Comparison of ENCODE assay signal across 9 mouse cellular contexts in genomic region chr4:136249332-136249647, GRCm38 (mm10). TPM values are rescaled to one million over a fixed set of nuclear protein-coding genes. Genes with fewer than 3 reads are reported as not detected.
DNase-seq lines count a peak whose midpoint lies in the region; ATAC-seq and TF ChIP-seq lines count a peak whose summit lies in the region.
"Had no signal": no experiment of that assay in that cellular context is flagged by ENCODE, and none has a peak within 500 bp of the region (broad histone marks: within the 10 kb centered on the region; RNA-seq: fewer than 3 reads in every experiment).

No protein-coding gene starts in this region.

- no peaks in the 10 kb centered on the region for H3K36me3 ChIP-seq in kidney, embryonic 14.5 days (ENCODE audit: control insufficient read depth, insufficient read depth, low read length)
- no peaks in the 10 kb centered on the region for H3K36me3 ChIP-seq in intestine, embryonic 15.5 days
- H3K36me3 ChIP-seq in midbrain, postnatal 0 days (ENCODE audit: insufficient read depth, low read length): no peaks in the 10 kb centered on the region
- H3K36me3 ChIP-seq: G1E had no signal

- H3K27ac ChIP-seq in kidney, embryonic 14.5 days (ENCODE audit: low read depth, low read length): no peak overlapping the region
- H3K27ac ChIP-seq in embryonic fibroblast, embryonic 13.5 days (ENCODE audit: insufficient read depth, low read length): 0 out of 2 replicates have a peak overlapping the region, but pooled peaks have one; percentile 3
- peak overlapping the region; percentile 42; the same call in 1 of the 2 replicates for H3K27ac ChIP-seq in intestine, embryonic 15.5 days
- H3K27ac ChIP-seq in midbrain, postnatal 0 days (ENCODE audit: low read depth, low read length): no peak overlapping the region

- H3K4me2 ChIP-seq in kidney, embryonic 14.5 days (replicated peaks; ENCODE audit: low read depth, low read length): no peak overlapping the region
- peak overlapping the region; percentile 99 for H3K4me2 ChIP-seq in intestine, embryonic 15.5 days (replicated peaks)
- peak overlapping the region; percentile 51; the same call in 1 of the 2 replicates for H3K4me2 ChIP-seq in midbrain, postnatal 0 days (ENCODE audit: low read depth, low read length, poor library complexity, severe bottlenecking)

- peaks cover 53% of the 10 kb centered on the region for H3K27me3 ChIP-seq in kidney, embryonic 14.5 days (ENCODE audit: control insufficient read depth, insufficient read depth, low read length)
- H3K27me3 ChIP-seq in intestine, embryonic 15.5 days (replicated peaks): peaks cover 12% of the 10 kb centered on the region
- peaks cover 40% of the 10 kb centered on the region for H3K27me3 ChIP-seq in midbrain, postnatal 0 days (ENCODE audit: insufficient read depth, low read length)

- H3K4me3 ChIP-seq in kidney, embryonic 14.5 days (ENCODE audit: low read length): peak overlapping the region; percentile 58; the same call in 1 of the 2 replicates
- no peak overlapping the region for H3K4me3 ChIP-seq in embryonic fibroblast, embryonic 13.5 days (ENCODE audit: insufficient read depth, low read length)
- H3K4me3 ChIP-seq in intestine, embryonic 15.5 days (replicated peaks): peak overlapping the region; percentile 54
- no peak overlapping the region for H3K4me3 ChIP-seq in midbrain, postnatal 0 days (ENCODE audit: low read depth, low read length)

- H3K4me1 ChIP-seq in kidney, embryonic 14.5 days (ENCODE audit: control insufficient read depth, insufficient read depth, low read length): peaks cover 29% of the 10 kb centered on the region
- 0 out of 2 replicates have a peak, but pooled peaks cover 4% of the 10 kb centered on the region for H3K4me1 ChIP-seq in embryonic fibroblast, embryonic 13.5 days (ENCODE audit: control insufficient read depth, insufficient read depth, low read length)
- H3K4me1 ChIP-seq in intestine, embryonic 15.5 days (replicated peaks): peaks cover 44% of the 10 kb centered on the region
- peaks cover 10% of the 10 kb centered on the region; the same call in 1 of the 2 replicates for H3K4me1 ChIP-seq in midbrain, postnatal 0 days (ENCODE audit: insufficient read depth, low read length)

- no peak for ATAC-seq in kidney, embryonic 14.5 days (ENCODE audit: low FRiP score, low TSS enrichment)
- ATAC-seq in intestine, embryonic 15.5 days: no peak
- ATAC-seq in midbrain, postnatal 0 days (ENCODE audit: low FRiP score): no peak
- ATAC-seq in megakaryocyte-erythroid progenitor cell, adult 5-6 weeks (replicated peaks; ENCODE audit: low FRiP score, low TSS enrichment, poor library complexity, severe bottlenecking): no peak

- H3K9me3 ChIP-seq in kidney, embryonic 14.5 days (ENCODE audit: control insufficient read depth, low read length): no peaks in the 10 kb centered on the region
- no peaks in the 10 kb centered on the region for H3K9me3 ChIP-seq in intestine, embryonic 15.5 days
- H3K9me3 ChIP-seq in midbrain, postnatal 0 days (ENCODE audit: low read length): no peaks in the 10 kb centered on the region
- H3K9me3 ChIP-seq: G1E had no signal

- no peak for DNase-seq in kidney, postnatal 25 days
- DNase-seq in midbrain, postnatal 0 days (ENCODE audit: low spot score): no peak
- no peak for DNase-seq in layer of hippocampus, adult 9-10 months (ENCODE audit: low spot score)
- DNase-seq in urinary bladder, adult 2 months (ENCODE audit: low spot score): no peak

- H3K9ac ChIP-seq in kidney, embryonic 14.5 days (ENCODE audit: low read depth, low read length): no peak overlapping the region
- no peak overlapping the region for H3K9ac ChIP-seq in intestine, embryonic 15.5 days
- H3K9ac ChIP-seq in midbrain, postnatal 0 days (replicated peaks; ENCODE audit: low read length, poor library complexity, severe bottlenecking): no peak overlapping the region

- 4% methylated on average over 11 of the region's 11 CpGs for WGBS in kidney, embryonic 14.5 days
- WGBS in intestine, embryonic 15.5 days: 25% methylated on average over 11 of the region's 11 CpGs
- 6% methylated on average over 11 of the region's 11 CpGs for WGBS in midbrain, postnatal 0 days

- TF ChIP-seq POLR2A in embryonic fibroblast, embryonic 13.5 days (IDR thresholded peaks at IDR 0.05; ENCODE audit: low read depth, low read length): no peak

- no peak for TF ChIP-seq CTCF in embryonic fibroblast, embryonic 13.5 days (IDR thresholded peaks at IDR 0.05; ENCODE audit: borderline replicate concordance, insufficient read depth, low read length)
- no peak for TF ChIP-seq CTCF in midbrain, postnatal 0 days (IDR thresholded peaks at IDR 0.05)

RNA-seq across cellular contexts. Expression of gene Tcea3, which starts 1.8 kb away (rescaled TPM):
- 5.4 and 6.3 TPM in 2 replicates for polyA plus RNA-seq in kidney, embryonic 14.5 days (2014; fragmentation: Nextera tagmentation; extraction: Ambion mirVana)
- polyA plus RNA-seq in embryonic fibroblast, embryonic 13.5 days (2011; ENCODE audit: insufficient read length, low read depth, missing spikeins): 13.1 and 15.6 TPM in 2 replicates
- polyA plus RNA-seq in intestine, embryonic 15.5 days (2015; fragmentation: Nextera tagmentation; extraction: Ambion mirVana): 18.3 and 19.0 TPM in 2 replicates
- 0.66 and 1.1 TPM in 2 replicates for total RNA-seq in midbrain, postnatal 0 days (2014; rRNA removed)
- polyA plus RNA-seq in midbrain, postnatal 0 days (2015; fragmentation: Nextera tagmentation; extraction: Ambion mirVana): 2.7 and 3.1 TPM in 2 replicates
- polyA plus RNA-seq in urinary bladder, adult 2 months (2012; rRNA removed): 42.6 and 65.1 TPM in 2 replicates
- total RNA-seq in megakaryocyte-erythroid progenitor cell, adult 5-6 weeks (2014; fragmentation: Nextera tagmentation): not detected in 2 replicates
- not detected in 2 replicates for total RNA-seq in megakaryocyte-erythroid progenitor cell, adult 5-6 weeks (2017)
- polyA plus RNA-seq: G1E had no signal

RNA-seq across cellular contexts. Expression of gene Zfp46, which starts 35.2 kb away (rescaled TPM):
- 12.2 and 22.0 TPM in 2 replicates for polyA plus RNA-seq in kidney, embryonic 14.5 days (2014; fragmentation: Nextera tagmentation; extraction: Ambion mirVana)
- 22.4 and 23.2 TPM in 2 replicates for polyA plus RNA-seq in embryonic fibroblast, embryonic 13.5 days (2011; ENCODE audit: insufficient read length, low read depth, missing spikeins)
- 16.0 and 16.8 TPM in 2 replicates for polyA plus RNA-seq in intestine, embryonic 15.5 days (2015; fragmentation: Nextera tagmentation; extraction: Ambion mirVana)
- 53.8 and 66.9 TPM in 2 replicates for total RNA-seq in midbrain, postnatal 0 days (2014; rRNA removed)
- 27.2 and 27.7 TPM in 2 replicates for polyA plus RNA-seq in midbrain, postnatal 0 days (2015; fragmentation: Nextera tagmentation; extraction: Ambion mirVana)
- polyA plus RNA-seq in urinary bladder, adult 2 months (2012; rRNA removed): 41.0 and 50.3 TPM in 2 replicates
- 7.3 and 9.4 TPM in 2 replicates for total RNA-seq in megakaryocyte-erythroid progenitor cell, adult 5-6 weeks (2014; fragmentation: Nextera tagmentation)
- total RNA-seq in megakaryocyte-erythroid progenitor cell, adult 5-6 weeks (2017): 8.0 and 9.0 TPM in 2 replicates

RNA-seq across cellular contexts. Expression of gene Asap3, which starts 43.1 kb away (rescaled TPM):
- 2.0 and 3.0 TPM in 2 replicates for polyA plus RNA-seq in kidney, embryonic 14.5 days (2014; fragmentation: Nextera tagmentation; extraction: Ambion mirVana)
- 7.0 and 8.5 TPM in 2 replicates for polyA plus RNA-seq in embryonic fibroblast, embryonic 13.5 days (2011; ENCODE audit: insufficient read length, low read depth, missing spikeins)
- polyA plus RNA-seq in intestine, embryonic 15.5 days (2015; fragmentation: Nextera tagmentation; extraction: Ambion mirVana): 4.6 and 5.4 TPM in 2 replicates
- total RNA-seq in midbrain, postnatal 0 days (2014; rRNA removed): 5.9 and 7.6 TPM in 2 replicates
- 3.7 and 4.1 TPM in 2 replicates for polyA plus RNA-seq in midbrain, postnatal 0 days (2015; fragmentation: Nextera tagmentation; extraction: Ambion mirVana)
- polyA plus RNA-seq in urinary bladder, adult 2 months (2012; rRNA removed): 11.7 and 11.8 TPM in 2 replicates
- total RNA-seq in megakaryocyte-erythroid progenitor cell, adult 5-6 weeks (2014; fragmentation: Nextera tagmentation): not detected in 2 replicates
- not detected in 2 replicates for total RNA-seq in megakaryocyte-erythroid progenitor cell, adult 5-6 weeks (2017)

Comparison
In these comparisons a context has a peak if more than half of its experiments do, and no peak if none do; other contexts are left out.
1. H3K27ac ChIP-seq: peak in embryonic fibroblast, embryonic 13.5 days (single experiment) and intestine, embryonic 15.5 days (single experiment); none in kidney, embryonic 14.5 days (single experiment) and midbrain, postnatal 0 days (single experiment).
2. H3K4me3 ChIP-seq: peak in kidney, embryonic 14.5 days (single experiment) and intestine, embryonic 15.5 days (single experiment); none in embryonic fibroblast, embryonic 13.5 days (single experiment) and midbrain, postnatal 0 days (single experiment).